Mouse (Mus musculus): ENCODE data around the gene Lrpap1.

Lrpap1 gene

DNA sequence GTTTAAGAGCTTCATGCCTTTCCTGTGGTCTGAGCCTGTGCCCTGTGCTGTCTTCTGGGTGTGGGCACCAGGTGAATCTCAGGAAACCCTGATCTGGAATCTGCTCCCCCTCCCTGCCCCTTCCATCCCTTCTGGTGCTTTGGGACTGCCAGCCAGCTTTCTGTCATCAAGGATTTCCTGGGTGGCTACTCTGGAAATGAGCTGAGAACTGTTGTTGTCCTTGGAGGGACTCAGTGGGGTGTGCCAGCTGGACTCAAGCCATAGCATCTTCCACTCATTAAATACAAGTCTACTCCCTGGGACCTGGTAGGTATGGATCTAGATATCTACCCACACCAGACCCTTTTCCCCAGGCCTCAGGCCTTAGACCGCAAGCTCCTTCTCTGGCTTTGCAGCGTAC is 12.9 kb upstream of the Lrpap1 start:
- no peak for DNase-seq

GRCm38 (mm10) chr5:35117633-35118032 is 12.1 kb upstream of the Lrpap1 start:
- DNase-seq, result no peak

- no peak for DNase-seq
Observed at GRCm38 (mm10) chr5:35116002-35116401, 10.4 kb upstream of the Lrpap1 start.

GRCm38 (mm10) chr5:35112444-35112843 is 6.9 kb upstream of the Lrpap1 start:
- no peak for DNase-seq

DNA sequence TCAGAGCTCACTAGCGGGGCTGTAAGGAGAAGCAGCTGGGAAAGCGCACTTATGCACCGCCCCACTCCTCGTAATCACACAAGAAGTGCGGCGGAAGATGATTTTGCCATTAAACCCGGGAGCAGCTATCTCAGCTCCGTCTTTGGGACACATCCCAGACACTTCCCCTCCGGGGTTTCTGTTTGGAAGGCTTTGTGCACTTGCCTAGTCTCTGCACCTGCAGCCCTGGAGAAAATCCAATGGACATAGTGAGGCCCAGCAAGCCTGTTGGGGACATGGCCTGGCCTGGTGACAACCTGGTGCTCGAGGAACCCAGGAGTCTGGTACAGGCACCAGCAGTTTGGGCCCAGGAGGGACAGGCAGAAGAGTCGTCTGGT is 344 bp upstream of the Lrpap1 start:
- DNase-seq, result no peak

DNA sequence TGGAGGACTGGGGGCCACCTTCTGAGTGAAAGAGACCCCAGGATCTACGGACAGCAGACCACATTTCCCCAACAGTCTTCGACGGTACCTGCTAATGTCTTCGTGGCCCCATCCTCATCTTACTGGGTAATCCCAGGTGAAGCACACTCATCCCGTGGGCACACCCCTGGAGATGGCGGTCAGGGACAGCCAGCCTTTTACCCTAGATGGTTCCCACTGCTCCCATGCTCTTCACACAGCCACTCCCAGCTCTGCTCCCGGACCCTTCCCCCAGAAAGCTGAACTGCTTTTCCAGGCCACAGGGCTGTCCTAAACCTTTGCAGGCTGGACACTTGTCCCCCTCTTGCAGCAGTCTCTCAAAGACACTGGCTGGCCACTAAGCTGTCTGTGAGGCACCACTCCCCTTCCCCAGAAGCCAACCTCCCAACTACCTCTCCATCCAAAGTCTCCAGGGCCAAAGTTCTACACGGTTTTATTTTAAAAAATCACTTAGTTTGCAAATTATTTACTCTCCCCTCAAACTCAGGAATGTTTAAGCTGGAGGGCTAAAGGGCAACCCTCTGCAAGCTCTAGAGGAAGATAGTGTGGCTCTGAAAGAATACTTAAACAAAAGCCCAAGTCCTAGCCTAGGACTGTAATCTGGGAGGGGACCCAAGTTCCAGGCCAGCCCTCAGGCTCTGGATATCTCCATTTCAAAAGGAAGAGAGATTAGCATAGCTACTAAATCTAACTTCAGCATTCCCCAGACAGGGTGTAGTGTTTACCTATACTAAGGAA is 1.2 kb downstream of the Lrpap1 start:
- peak; percentile 44 to 69 for DNase-seq

GRCm38 (mm10) chr5:35103528-35103927 is 2.0 kb downstream of the Lrpap1 start:
- no peak for DNase-seq

GRCm38 (mm10) chr5:35103086-35103485 is 2.5 kb downstream of the Lrpap1 start:
- peak; percentile 27 to 29 for DNase-seq

- no peak for DNase-seq
Observed at GRCm38 (mm10) chr5:35091636-35092035, 13.9 kb downstream of the Lrpap1 start.

DNA sequence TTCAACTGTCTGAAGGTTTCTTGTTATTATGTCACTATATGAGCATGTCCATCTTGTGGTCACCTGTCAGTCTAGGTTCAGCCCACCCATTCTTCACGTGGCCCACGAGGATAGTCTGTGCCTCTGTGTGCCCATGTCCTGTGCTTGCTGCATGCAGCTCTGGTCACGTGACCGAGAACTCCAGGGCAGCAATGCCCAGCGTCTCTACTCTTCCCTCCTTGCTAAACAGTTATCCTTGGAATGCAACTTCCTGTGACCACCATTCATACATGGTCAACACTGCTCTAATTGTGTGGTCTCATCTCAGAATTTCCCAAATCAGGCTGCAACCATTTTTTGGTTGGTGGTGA is 16.0 kb downstream of the Lrpap1 start:
- no peak for DNase-seq

GRCm38 (mm10) chr5:35088785-35089613 is 16.6 kb downstream of the Lrpap1 start:
- peak; percentile 73 to 90 for DNase-seq

GRCm38 (mm10) chr5:35084913-35085312 is 20.7 kb downstream of the Lrpap1 start:
- DNase-seq, result no peak

DNA sequence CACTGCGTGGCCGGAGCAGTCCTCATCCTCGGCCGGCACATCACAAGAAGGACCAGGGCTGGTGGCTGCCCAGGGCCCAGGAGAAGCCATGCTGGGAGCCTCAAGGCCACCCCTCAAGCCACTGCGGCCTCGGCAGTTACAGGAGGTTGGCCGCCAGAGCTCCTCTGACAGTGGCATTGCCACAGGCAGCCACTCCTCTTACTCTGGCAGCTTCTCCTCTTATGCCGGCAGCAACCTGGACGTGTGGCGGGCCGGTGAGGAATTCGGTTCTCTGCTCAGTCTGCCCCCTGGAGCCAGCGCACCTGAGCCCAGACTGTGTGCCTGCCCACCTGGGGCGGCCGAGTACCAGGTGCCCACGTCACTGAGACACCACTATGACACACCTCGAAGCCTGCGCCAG is 26.5 kb downstream of the Lrpap1 start:
- DNase-seq, result no peak

- DNase-seq, result no peak
Observed at GRCm38 (mm10) chr5:35076369-35076768, 29.2 kb downstream of the Lrpap1 start.

GRCm38 (mm10) chr5:35073992-35074391 is 31.6 kb downstream of the Lrpap1 start:
- DNase-seq, result no peak

DNA sequence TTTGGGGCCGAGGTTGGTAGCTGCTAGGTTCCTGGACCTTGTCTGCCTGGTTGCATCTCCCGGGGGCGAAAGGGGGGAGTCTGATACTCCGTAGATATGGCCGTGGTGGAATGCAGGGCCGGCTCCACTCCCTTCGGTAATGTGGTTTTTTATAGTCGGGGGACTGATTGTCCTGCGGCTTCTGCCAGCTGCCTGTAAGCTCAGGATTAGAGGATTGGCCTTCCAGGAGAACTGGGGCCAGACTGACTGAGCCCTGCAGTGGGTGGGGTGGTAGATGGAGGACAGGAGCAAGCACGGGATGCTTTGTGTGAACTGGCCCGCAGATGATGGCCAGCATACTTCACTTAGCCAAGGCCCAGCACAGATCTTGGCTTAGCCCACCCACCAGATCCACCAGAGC is 32.3 kb downstream of the Lrpap1 start:
- DNase-seq, result no peak

DNA sequence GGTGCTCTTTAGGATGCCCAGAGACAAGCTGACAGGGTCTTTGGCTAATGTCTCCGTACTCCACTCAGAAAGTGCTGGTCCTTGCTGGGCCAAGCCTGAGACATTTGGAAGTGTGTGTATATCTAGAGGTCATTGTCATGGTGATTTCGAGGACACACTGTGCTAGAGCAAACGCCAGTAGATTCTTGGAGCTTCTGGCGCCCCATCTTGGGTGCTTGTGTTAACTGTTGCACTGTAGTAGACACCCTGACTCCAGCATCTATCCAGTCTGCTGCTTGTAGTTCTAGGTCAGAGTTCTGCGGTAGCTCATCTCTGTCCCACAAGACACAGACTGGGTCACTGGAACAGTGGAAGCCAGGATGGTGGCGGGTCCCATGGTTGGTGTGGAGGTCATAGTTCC is 33.7 kb downstream of the Lrpap1 start:
- DNase-seq, result no peak

GRCm38 (mm10) chr5:35070953-35071352 is 34.6 kb downstream of the Lrpap1 start:
- no peak for DNase-seq

DNA sequence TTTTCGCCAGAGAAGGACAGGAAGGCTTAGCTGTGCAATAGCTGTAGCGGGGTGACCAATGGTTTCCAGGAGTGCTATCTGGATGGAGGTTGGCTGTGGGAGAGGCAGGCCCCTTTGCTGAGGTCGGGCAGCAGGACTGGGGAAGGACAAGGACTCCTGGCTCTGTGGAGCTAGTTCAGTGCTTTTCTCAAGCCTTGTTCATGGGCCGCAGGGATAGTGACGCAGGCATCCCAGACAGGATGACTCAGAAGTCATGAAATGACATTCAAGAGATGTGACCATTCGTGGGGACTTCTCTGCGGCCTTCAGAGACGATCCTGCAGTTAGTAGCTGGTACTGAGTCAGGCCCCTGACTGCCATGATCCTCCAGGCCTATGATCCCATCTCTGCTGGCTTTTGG is 35.3 kb downstream of the Lrpap1 start:
- DNase-seq, result no peak

- no peak for DNase-seq
Observed at GRCm38 (mm10) chr5:35069841-35070240, 35.7 kb downstream of the Lrpap1 start.

DNA sequence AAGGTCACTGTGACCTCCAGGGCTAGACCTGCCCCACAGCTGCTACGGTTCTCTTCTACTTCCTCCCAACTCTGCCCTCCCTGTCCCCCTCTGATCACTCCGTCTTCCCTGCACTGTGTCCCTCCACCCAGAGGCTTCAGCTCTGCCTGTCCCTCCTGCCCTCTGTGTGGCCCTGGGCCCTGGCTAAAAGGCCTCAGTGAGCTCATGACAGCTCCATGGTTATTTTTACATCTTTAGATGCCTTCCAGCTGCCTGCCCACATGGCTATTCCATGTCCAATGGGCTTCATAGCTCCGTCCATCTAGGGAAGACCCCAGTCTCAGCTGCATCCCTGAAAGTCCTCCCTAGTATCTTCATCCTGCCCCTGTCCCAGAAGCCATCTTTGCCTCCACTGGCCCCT is 45.5 kb downstream of the Lrpap1 start:
- no peak for DNase-seq

DNA sequence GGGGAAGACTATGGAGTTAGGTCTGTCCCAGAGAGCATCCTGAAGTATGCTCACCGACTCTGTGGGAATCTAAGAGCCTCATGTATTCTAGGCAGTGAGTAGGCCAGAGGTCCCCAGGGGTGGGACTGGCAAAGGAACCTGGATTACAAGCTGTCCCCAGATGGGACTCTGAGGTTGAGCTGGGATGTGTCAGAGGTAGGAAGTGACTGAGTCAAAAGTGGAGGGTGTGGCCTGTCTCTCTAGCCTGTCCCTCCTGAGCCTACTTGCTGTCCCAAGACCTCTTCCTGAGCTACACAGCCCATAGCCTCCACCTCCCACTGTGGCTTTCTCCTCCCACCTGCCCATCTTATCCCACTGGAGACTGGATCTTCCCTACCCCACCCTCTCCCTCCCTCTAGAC is 47.4 kb downstream of the Lrpap1 start:
- no peak for DNase-seq

DNA sequence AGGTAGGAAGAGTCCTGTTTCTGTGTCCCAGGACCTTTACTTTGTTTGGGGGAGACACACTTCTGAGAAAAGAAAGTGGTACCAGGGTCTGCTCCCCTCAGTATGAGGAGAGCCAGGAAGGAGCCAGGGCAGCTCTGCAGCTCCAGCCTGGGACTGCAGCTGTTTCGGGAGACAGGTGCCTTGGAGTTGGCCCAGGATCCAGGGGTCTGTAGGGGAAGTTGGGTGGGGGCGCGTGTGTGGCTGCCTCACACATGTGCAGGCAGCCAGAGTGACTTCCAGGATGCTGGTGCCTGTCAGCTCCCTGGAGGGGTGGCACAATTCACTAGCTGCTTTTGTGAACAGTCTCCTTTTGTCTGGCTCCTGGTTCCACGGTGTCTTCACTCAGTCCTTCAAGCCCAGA is 48.0 kb downstream of the Lrpap1 start:
- DNase-seq, result no peak
